Mouse (Mus musculus) embryonic facial prominence, embryonic 10.5 days (tissue): ENCODE results near the gene Ergic1. TPM values are rescaled to one million over a fixed set of nuclear protein-coding genes. Genes with fewer than 3 reads are reported as not detected.

ENCODE experiments used
- DNase-seq: peaks from one replicate; pipeline ENCODE4 v3.0.0-alpha.2; 2017; ENCODE audit warnings: low spot score
- H3K27ac ChIP-seq: fragments of 300-500 bp; sonication (generic); replicated peaks from 2 replicates; pipeline ENCODE4 v1.5.1; 2016; ENCODE audit warnings: mild to moderate bottlenecking
- H3K27me3 ChIP-seq: fragments of 300-500 bp; sonication (generic); replicated peaks from 2 replicates; pipeline ENCODE4 v1.6.1; 2016; ENCODE audit warnings: low read depth, mild to moderate bottlenecking; ENCODE audit not compliant: poor library complexity, severe bottlenecking
- H3K36me3 ChIP-seq: fragments of 300-500 bp; sonication (generic); replicated peaks from 2 replicates; pipeline ENCODE4 v1.6.1; 2016; ENCODE audit warnings: mild to moderate bottlenecking, moderate library complexity
- H3K4me1 ChIP-seq: fragments of 300-500 bp; sonication (generic); 2 replicates; pipeline ENCODE4 v1.6.1; 2016
- H3K4me3 ChIP-seq: fragments of 300-500 bp; sonication (generic); 2 replicates; pipeline ENCODE4 v1.5.1; 2016; ENCODE audit warnings: mild to moderate bottlenecking, moderate library complexity
- H3K9me3 ChIP-seq: fragments of 300-500 bp; sonication (generic); 2 replicates; pipeline ENCODE4 v1.6.1; 2016; ENCODE audit warnings: mild to moderate bottlenecking
- WGBS: fragments of 180-500 bp; shearing (Covaris S2); methylation state at CpG from one replicate; pipeline ENCODE4 v1.1.7; 2016; 5-methylcytosine and 5-hydroxymethylcytosine counted together
- polyA plus RNA-seq: library from polyadenylated mRNA; unstranded; fragments of >200 nt; fragmentation: Nextera tagmentation; extraction: Ambion mirVana; gene quantifications from 2 replicates; pipeline ENCODE4 v1.2.1, GENCODE M21; 2016

Gene Ergic1
- polyA plus RNA-seq, 1 experiment from 2014 or later: 109 TPM

- Histone ChIP-seq H3K27ac (0 out of 2 replicates have a peak overlapping the region, but pooled peaks have one; percentile 4), H3K4me3 (no peak overlapping the region), H3K36me3 (peaks cover 47% of the 10 kb centered on the region), H3K4me1 (peaks cover 26% of the 10 kb centered on the region), H3K9me3 (no peaks in the 10 kb centered on the region), H3K27me3 (no peaks in the 10 kb centered on the region)
- 62% methylated on average over 7 of the region's 7 CpGs for WGBS
- DNase-seq: no peak
These were observed 34.9 kb downstream of the Ergic1 start for GRCm38 (mm10) chr17:26596168-26596658.

- Histone ChIP-seq H3K4me1 (peaks cover 34% of the 10 kb centered on the region), H3K27me3 (no peaks in the 10 kb centered on the region), H3K36me3 (peaks cover 46% of the 10 kb centered on the region), H3K4me3 (no peak overlapping the region), H3K27ac (0 out of 2 replicates have a peak overlapping the region, but pooled peaks have one; percentile 4), H3K9me3 (no peaks in the 10 kb centered on the region)
- DNase-seq: no peak
- 85% methylated on average over 6 of the region's 6 CpGs for WGBS
These were observed 35.7 kb downstream of the Ergic1 start for GRCm38 (mm10) chr17:26596856-26597481.

GRCm38 (mm10) chr17:26598845-26599244 is 37.6 kb downstream of the Ergic1 start:
- Histone ChIP-seq H3K4me3 (no peak overlapping the region), H3K4me1 (peaks cover 46% of the 10 kb centered on the region), H3K9me3 (no peaks in the 10 kb centered on the region), H3K27me3 (no peaks in the 10 kb centered on the region), H3K27ac (no peak overlapping the region), H3K36me3 (peaks cover 37% of the 10 kb centered on the region)
- 93% methylated on average over 5 of the region's 5 CpGs for WGBS
- no peak for DNase-seq

- Histone ChIP-seq H3K36me3 (peaks cover 35% of the 10 kb centered on the region), H3K27ac (peak overlapping the region; percentile 61; the same call in 1 of the 2 replicates), H3K9me3 (no peaks in the 10 kb centered on the region), H3K4me3 (no peak overlapping the region), H3K27me3 (no peaks in the 10 kb centered on the region), H3K4me1 (peaks cover 36% of the 10 kb centered on the region)
- DNase-seq: no peak
- WGBS: 69% methylated on average over 17 of the region's 17 CpGs
These were observed 39.7 kb downstream of the Ergic1 start for GRCm38 (mm10) chr17:26600913-26601447.

GRCm38 (mm10) chr17:26601514-26601913 is 40.2 kb downstream of the Ergic1 start:
- DNase-seq: no peak
- no peaks in the 10 kb centered on the region for H3K9me3 ChIP-seq
- 75% methylated on average over 6 of the region's 6 CpGs for WGBS
- peaks cover 37% of the 10 kb centered on the region for H3K36me3 ChIP-seq
- no peak overlapping the region for H3K4me3 ChIP-seq
- peak overlapping the region; percentile 61; the same call in 1 of the 2 replicates for H3K27ac ChIP-seq
- H3K4me1 ChIP-seq: peaks cover 30% of the 10 kb centered on the region
- H3K27me3 ChIP-seq: no peaks in the 10 kb centered on the region

- H3K4me1 ChIP-seq: peaks cover 26% of the 10 kb centered on the region
- DNase-seq: no peak
- peak overlapping the region; percentile 61; the same call in 1 of the 2 replicates for H3K27ac ChIP-seq
- no peak overlapping the region for H3K4me3 ChIP-seq
- WGBS: 57% methylated on average over 6 of the region's 6 CpGs
- no peaks in the 10 kb centered on the region for H3K9me3 ChIP-seq
- H3K27me3 ChIP-seq: no peaks in the 10 kb centered on the region
- peaks cover 39% of the 10 kb centered on the region for H3K36me3 ChIP-seq
These were observed 40.6 kb downstream of the Ergic1 start for GRCm38 (mm10) chr17:26601926-26602325.

GRCm38 (mm10) chr17:26602371-26602885 is 41.1 kb downstream of the Ergic1 start:
- peaks cover 40% of the 10 kb centered on the region for H3K36me3 ChIP-seq
- peaks cover 23% of the 10 kb centered on the region for H3K4me1 ChIP-seq
- DNase-seq: no peak
- H3K27ac ChIP-seq: no peak overlapping the region
- 78% methylated on average over 12 of the region's 12 CpGs for WGBS
- no peak overlapping the region for H3K4me3 ChIP-seq
- H3K9me3 ChIP-seq: no peaks in the 10 kb centered on the region
- H3K27me3 ChIP-seq: no peaks in the 10 kb centered on the region

GRCm38 (mm10) chr17:26603311-26603710 is 42.0 kb downstream of the Ergic1 start:
- Histone ChIP-seq H3K9me3 (no peaks in the 10 kb centered on the region), H3K27ac (no peak overlapping the region), H3K4me3 (no peak overlapping the region), H3K36me3 (peaks cover 43% of the 10 kb centered on the region), H3K4me1 (peaks cover 23% of the 10 kb centered on the region), H3K27me3 (no peaks in the 10 kb centered on the region)
- 87% methylated on average over 8 of the region's 8 CpGs for WGBS
- no peak for DNase-seq

GRCm38 (mm10) chr17:26605636-26606035 is 44.3 kb downstream of the Ergic1 start:
- H3K4me1 ChIP-seq: peaks cover 23% of the 10 kb centered on the region
- H3K27ac ChIP-seq: no peak overlapping the region
- peaks cover 63% of the 10 kb centered on the region for H3K36me3 ChIP-seq
- H3K4me3 ChIP-seq: no peak overlapping the region
- no peaks in the 10 kb centered on the region for H3K27me3 ChIP-seq
- DNase-seq: no peak
- 88% methylated on average over 4 of the region's 4 CpGs for WGBS
- no peaks in the 10 kb centered on the region for H3K9me3 ChIP-seq

- Histone ChIP-seq H3K27me3 (no peaks in the 10 kb centered on the region), H3K4me1 (peaks cover 17% of the 10 kb centered on the region), H3K36me3 (peaks cover 68% of the 10 kb centered on the region), H3K9me3 (no peaks in the 10 kb centered on the region), H3K27ac (no peak overlapping the region), H3K4me3 (no peak overlapping the region)
- WGBS: 84% methylated on average over 2 of the region's 2 CpGs
- no peak for DNase-seq
These were observed 45.2 kb downstream of the Ergic1 start for GRCm38 (mm10) chr17:26606516-26606915.

GRCm38 (mm10) chr17:26608348-26608747 is 47.1 kb downstream of the Ergic1 start:
- no peaks in the 10 kb centered on the region for H3K9me3 ChIP-seq
- H3K27ac ChIP-seq: no peak overlapping the region
- H3K4me1 ChIP-seq: no peaks in the 10 kb centered on the region
- no peak for DNase-seq
- 89% methylated on average over 3 of the region's 3 CpGs for WGBS
- peaks cover 77% of the 10 kb centered on the region for H3K36me3 ChIP-seq
- H3K27me3 ChIP-seq: no peaks in the 10 kb centered on the region
- no peak overlapping the region for H3K4me3 ChIP-seq

GRCm38 (mm10) chr17:26608877-26609276 is 47.6 kb downstream of the Ergic1 start:
- Histone ChIP-seq H3K27me3 (no peaks in the 10 kb centered on the region), H3K36me3 (peaks cover 77% of the 10 kb centered on the region), H3K9me3 (no peaks in the 10 kb centered on the region), H3K4me3 (no peak overlapping the region), H3K27ac (no peak overlapping the region), H3K4me1 (no peaks in the 10 kb centered on the region)
- DNase-seq: no peak
- WGBS: 95% methylated on average over 8 of the region's 8 CpGs

GRCm38 (mm10) chr17:26609820-26610219 is 48.5 kb downstream of the Ergic1 start:
- Histone ChIP-seq H3K36me3 (peaks cover 85% of the 10 kb centered on the region), H3K9me3 (no peaks in the 10 kb centered on the region), H3K27me3 (no peaks in the 10 kb centered on the region), H3K27ac (no peak overlapping the region), H3K4me3 (no peak overlapping the region), H3K4me1 (no peaks in the 10 kb centered on the region)
- DNase-seq: no peak
- 89% methylated on average over 8 of the region's 8 CpGs for WGBS
